Mouse (Mus musculus) ES-E14 (cell line): Measurements from ENCODE around the gene Pgd. TPM values are rescaled to one million over a fixed set of nuclear protein-coding genes. Genes with fewer than 3 reads are reported as not detected.

Experiments used
- DNase-seq: peaks from one replicate; pipeline ENCODE4 v3.0.0-alpha.2; 2013; ENCODE audit warnings: low read depth, low spot score
- H3K27ac ChIP-seq: 2 replicates; pipeline ENCODE4 v1.5.1; 2012; ENCODE audit warnings: low read depth, mild to moderate bottlenecking, low read length, moderate library complexity, mixed read lengths; ENCODE audit not compliant: poor library complexity, insufficient read depth, severe bottlenecking
- H3K36me3 ChIP-seq: 2 replicates; pipeline ENCODE4 v1.6.1; 2012; ENCODE audit warnings: mild to moderate bottlenecking, low read length, moderate library complexity, mixed read lengths; ENCODE audit not compliant: control insufficient read depth, poor library complexity, insufficient read depth, severe bottlenecking
- H3K4me1 ChIP-seq, 2 experiments: fragments of 150-350 bp in 1 of 2; sonication (generic) in 1 of 2; 2 replicates each; pipeline ENCODE4 v1.6.1; 2012; ENCODE audit warnings: low read length in 2 of 2, mild to moderate bottlenecking in 1 of 2, mixed read lengths in 1 of 2; ENCODE audit not compliant: control insufficient read depth in 2 of 2, insufficient read depth in 2 of 2, poor library complexity in 1 of 2
- H3K4me3 ChIP-seq, 2 experiments: fragments of 150-350 bp in 1 of 2; sonication (generic) in 1 of 2; 2 replicates each; pipeline ENCODE4 v1.5.1; 2012; ENCODE audit warnings: low read length in 2 of 2, low read depth in 1 of 2, mild to moderate bottlenecking in 1 of 2, mixed read lengths in 1 of 2; ENCODE audit not compliant: insufficient read depth in 1 of 2, poor library complexity in 1 of 2, severe bottlenecking in 1 of 2
- H3K9ac ChIP-seq: 2 replicates; pipeline ENCODE4 v1.6.1; 2012; ENCODE audit warnings: low read depth, mild to moderate bottlenecking, low read length, mixed read lengths; ENCODE audit not compliant: poor library complexity, insufficient read depth, severe bottlenecking
- H3K9me3 ChIP-seq: fragments of 150-350 bp; sonication (generic); 2 replicates; pipeline ENCODE4 v1.6.1; 2012; ENCODE audit warnings: low read depth, mild to moderate bottlenecking, low read length; ENCODE audit not compliant: control insufficient read depth, insufficient read depth
- CHD2 ChIP-seq: IDR thresholded peaks from 2 replicates; pipeline ENCODE4 v1.6.1; 2014; ENCODE audit warnings: mild to moderate bottlenecking, low read depth, low read length, inconsistent platforms
- HCFC1 ChIP-seq: IDR thresholded peaks from 2 replicates; pipeline ENCODE4 v1.6.1; 2012; ENCODE audit warnings: low read length, inconsistent platforms, borderline replicate concordance; ENCODE audit not compliant: insufficient read depth
- MAFK ChIP-seq: IDR thresholded peaks from 2 replicates; pipeline ENCODE4 v1.6.1; 2014; ENCODE audit warnings: mild to moderate bottlenecking, low read depth, low read length, inconsistent platforms; ENCODE audit not compliant: insufficient read depth
- ZC3H11A ChIP-seq: IDR thresholded peaks from 2 replicates; pipeline ENCODE4 v1.6.1; 2012; ENCODE audit warnings: low read depth, mild to moderate bottlenecking, inconsistent platforms, low read length, borderline replicate concordance
- ZNF384 ChIP-seq: IDR thresholded peaks from 2 replicates; pipeline ENCODE4 v1.6.1; 2012; ENCODE audit warnings: low read depth, low read length, inconsistent platforms
- in situ Hi-C, 2 experiments: fragments of 600-800 bp; cut with MboI; formaldehyde crosslinking; loops; one replicate each; pipeline ENCODE4 v1.15.1; 2025; ENCODE audit warnings: low sequenced_read_pairs in 2 of 2, inconsistent platforms in 1 of 2; ENCODE audit not compliant: unreplicated experiment in 2 of 2
- total RNA-seq: library from RNA; depleted of rRNA; stranded (reverse); fragments of 300-350 nt; gene quantifications from 2 replicates; pipeline ENCODE4 v1.2.3, GENCODE M21; 2012

Pgd gene
- total RNA-seq, 1 experiment, result 63.7 TPM

- Histone ChIP-seq H3K9ac (no peak overlapping the region), H3K36me3 (peaks cover 11% of the 10 kb centered on the region; the same call in 1 of the 2 replicates), H3K4me3 (no peak overlapping the region), H3K4me1 (peaks cover 2 to 17% of the 10 kb centered on the region in 2 experiments), H3K27ac (no peak overlapping the region), H3K9me3 (no peaks in the 10 kb centered on the region)
- no peak for TF ChIP-seq ZNF384
- TF ChIP-seq ZC3H11A, result no peak
- no peak for TF ChIP-seq HCFC1
- no peak for TF ChIP-seq CHD2
- no peak for TF ChIP-seq MAFK
- in situ Hi-C loops, result no loop called here
- DNase-seq, result no peak
These were observed 10.5 kb upstream of the Pgd start for GRCm38 (mm10) chr4:149177046-149177445.

- H3K4me3 ChIP-seq, result no peak overlapping the region
- peaks cover 4 to 19% of the 10 kb centered on the region in 2 experiments for H3K4me1 ChIP-seq
- TF ChIP-seq ZC3H11A, result no peak
- no peak for TF ChIP-seq ZNF384
- TF ChIP-seq HCFC1, result no peak
- no peak for TF ChIP-seq CHD2
- no peak for TF ChIP-seq MAFK
- peaks cover 8% of the 10 kb centered on the region; the same call in 1 of the 2 replicates for H3K36me3 ChIP-seq
- no peak overlapping the region for H3K27ac ChIP-seq
- H3K9me3 ChIP-seq, result no peaks in the 10 kb centered on the region
- no peak for DNase-seq
- H3K9ac ChIP-seq, result no peak overlapping the region
- in situ Hi-C loops, result no loop called here
These were observed 10.1 kb upstream of the Pgd start for GRCm38 (mm10) chr4:149176645-149177044.

- DNase-seq, result no peak
- Histone ChIP-seq H3K4me3 (no peak overlapping the region), H3K9me3 (no peaks in the 10 kb centered on the region), H3K27ac (no peak overlapping the region), H3K9ac (no peak overlapping the region), H3K36me3 (no peaks in the 10 kb centered on the region; the same call in 1 of the 2 replicates), H3K4me1 (peaks cover 7 to 24% of the 10 kb centered on the region in 2 experiments)
- in situ Hi-C loops, result no loop called here
- TF ChIP-seq ZNF384, result no peak
- TF ChIP-seq ZC3H11A, result no peak
- no peak for TF ChIP-seq HCFC1
- no peak for TF ChIP-seq MAFK
These were observed 7.1 kb upstream of the Pgd start for GRCm38 (mm10) chr4:149173661-149174060.

GRCm38 (mm10) chr4:149172666-149173065, 6.1 kb upstream of the Pgd start:
- TF ChIP-seq ZNF384 (no peak), HCFC1 (no peak), MAFK (no peak), CHD2 (no peak), ZC3H11A (no peak)
- in situ Hi-C loops, result no loop called here
- H3K36me3 ChIP-seq, result no peaks in the 10 kb centered on the region; the same call in 1 of the 2 replicates

GRCm38 (mm10) chr4:149172083-149172482, 5.5 kb upstream of the Pgd start:
- H3K4me1 ChIP-seq, result peaks cover 7 to 22% of the 10 kb centered on the region in 2 experiments
- H3K9ac ChIP-seq, result no peak overlapping the region
- TF ChIP-seq HCFC1 (no peak), ZC3H11A (no peak), ZNF384 (no peak), CHD2 (no peak), MAFK (no peak)
- no peak overlapping the region for H3K4me3 ChIP-seq
- no peak for DNase-seq
- in situ Hi-C loops, result no loop called here
- no peaks in the 10 kb centered on the region for H3K9me3 ChIP-seq
- H3K27ac ChIP-seq, result no peak overlapping the region
- H3K36me3 ChIP-seq, result no peaks in the 10 kb centered on the region

More at GRCm38 (mm10) chr4:149172666-149173065, 6.1 kb upstream of the Pgd start:
- Histone ChIP-seq H3K9ac (no peak overlapping the region), H3K27ac (no peak overlapping the region), H3K9me3 (no peaks in the 10 kb centered on the region), H3K4me3 (no peak overlapping the region), H3K4me1 (peaks cover 7 to 24% of the 10 kb centered on the region in 2 experiments)
- no peak for DNase-seq
